Mouse (Mus musculus): Measurements from ENCODE around the gene Pttg1.

Pttg1 gene

GRCm38 (mm10) chr11:43408888-43409287 lies 17.2 kb downstream of the Pttg1 start:
- DNase-seq (ENCODE audit: low spot score), result no peak

GRCm38 (mm10) chr11:43404150-43404807 lies 21.8 kb downstream of the Pttg1 start:
- no peak for DNase-seq (ENCODE audit: low spot score)

DNA sequence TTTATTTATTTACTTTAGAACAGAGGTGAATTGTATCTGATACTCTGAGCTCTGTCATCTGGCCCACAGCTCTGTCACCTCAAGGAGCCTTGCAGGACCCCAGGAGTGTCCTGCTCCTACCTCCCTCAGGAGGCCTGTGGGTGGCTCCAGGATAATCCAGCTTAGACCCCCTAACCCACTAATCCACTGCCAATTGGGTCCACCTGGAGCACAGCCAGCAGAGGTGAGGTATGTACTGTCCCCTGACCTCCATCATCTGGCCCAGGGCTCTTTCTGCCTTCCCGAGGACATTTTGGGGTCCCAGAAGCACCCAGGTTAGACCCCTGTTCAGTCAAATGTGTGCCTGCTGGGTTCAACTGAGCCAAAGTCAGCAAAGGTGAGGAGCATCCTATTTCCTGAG lies 25.9 kb downstream of the Pttg1 start:
- no peak for DNase-seq (ENCODE audit: low spot score)

DNA sequence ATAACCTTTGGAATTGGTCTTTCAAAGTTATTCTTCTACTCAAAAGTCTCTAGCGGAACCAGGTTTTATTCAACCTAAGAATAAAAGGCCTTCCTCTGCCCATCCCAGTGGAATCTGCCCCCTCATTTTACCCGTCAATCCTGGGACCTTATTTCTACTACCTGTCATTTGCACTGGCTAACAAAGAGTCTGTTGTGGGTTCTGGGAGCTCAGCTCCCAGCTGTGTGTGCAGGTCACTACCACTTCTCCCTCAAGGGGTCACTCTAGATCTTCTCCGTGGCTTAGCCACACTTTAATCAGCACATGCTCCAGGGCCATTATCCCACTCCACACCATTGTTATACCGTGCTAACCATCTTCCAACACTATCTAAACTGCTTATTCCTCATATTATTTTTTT lies 26.8 kb downstream of the Pttg1 start:
- peak; percentile 35 for DNase-seq (ENCODE audit: low spot score)

- DNase-seq (ENCODE audit: low spot score), result no peak
Observed at GRCm38 (mm10) chr11:43396672-43397071, 29.4 kb downstream of the Pttg1 start.

DNA sequence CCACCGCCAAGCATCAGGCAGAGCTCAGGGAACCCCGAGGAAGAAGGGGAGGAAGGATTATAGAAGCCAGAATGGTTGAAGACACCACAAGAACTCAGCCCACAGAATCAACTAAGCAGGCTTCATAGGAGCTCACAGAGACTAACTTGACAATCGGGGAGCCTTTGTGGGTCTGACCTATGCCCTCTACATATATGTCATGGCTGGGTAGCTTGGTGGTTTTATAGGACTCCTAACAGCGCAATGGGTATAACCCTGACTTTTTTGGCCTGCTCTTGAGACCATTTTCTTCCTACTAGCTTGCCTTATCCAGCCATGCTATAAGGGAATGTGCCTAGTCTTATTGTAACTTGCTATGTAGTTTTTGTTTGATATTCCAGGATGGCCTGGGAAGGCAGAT lies 29.8 kb downstream of the Pttg1 start:
- no peak for DNase-seq (ENCODE audit: low spot score)

DNA sequence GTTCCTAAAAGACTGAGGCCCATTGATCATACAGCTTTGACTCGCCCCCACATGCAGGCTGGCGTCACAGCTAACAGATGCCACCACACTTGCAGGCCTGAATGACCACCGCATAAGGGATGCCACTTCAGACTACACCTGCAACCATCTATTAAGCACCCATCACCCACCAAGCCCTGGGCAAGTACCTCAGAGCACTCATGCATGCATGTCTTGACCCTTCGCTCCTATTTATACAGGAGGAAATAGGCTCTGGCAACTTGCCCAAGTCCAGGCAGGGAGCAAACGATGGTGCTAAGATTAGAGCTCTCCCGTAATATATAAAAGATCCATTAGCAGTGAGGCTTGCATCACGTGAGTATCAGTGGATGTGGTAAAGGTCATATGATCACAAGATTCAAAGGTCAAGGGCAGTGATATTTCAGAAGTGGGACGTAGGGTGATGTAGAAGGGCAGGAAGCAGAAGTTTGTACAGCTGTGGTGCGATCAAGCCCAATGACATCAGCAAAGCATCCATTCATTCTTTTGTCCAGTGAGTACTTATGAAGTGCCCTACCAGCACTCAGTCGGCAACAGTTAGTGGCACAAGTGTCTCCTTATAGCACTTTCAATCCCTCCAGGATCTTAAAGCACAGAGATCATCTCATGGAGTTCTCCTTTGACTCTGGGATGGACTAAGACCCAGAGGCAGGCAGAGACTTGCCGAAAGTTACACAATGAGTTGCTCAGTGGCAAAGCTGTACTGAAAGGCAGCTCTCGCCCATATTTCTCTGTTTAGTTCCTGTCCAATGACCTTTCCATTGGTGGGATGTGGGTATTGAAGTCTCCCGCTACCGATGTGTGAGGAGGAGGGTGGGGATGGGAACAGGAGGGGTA lies 30.7 kb downstream of the Pttg1 start:
- no peak for DNase-seq (ENCODE audit: low spot score)

DNA sequence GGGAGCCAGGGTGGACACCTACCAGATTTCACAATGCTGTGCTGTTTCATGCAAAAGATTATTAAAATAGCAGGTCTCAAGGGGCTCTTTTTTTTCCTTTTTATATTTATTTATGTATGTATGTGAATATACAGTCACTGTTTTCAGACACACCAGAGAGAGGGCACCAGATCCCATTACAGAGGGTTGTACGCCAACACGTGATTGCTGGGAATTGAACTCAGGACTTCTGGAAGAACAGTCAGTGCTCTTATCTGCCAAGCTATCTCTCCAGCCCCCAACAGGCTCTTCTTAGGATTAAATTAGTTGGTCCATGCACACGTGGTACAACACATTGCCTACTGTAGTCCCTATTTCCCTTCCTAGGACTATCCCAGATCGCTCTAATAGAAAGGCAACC lies 32.7 kb downstream of the Pttg1 start:
- no peak for DNase-seq (ENCODE audit: low spot score)

GRCm38 (mm10) chr11:43392757-43393156 lies 33.3 kb downstream of the Pttg1 start:
- no peak for DNase-seq (ENCODE audit: low spot score)

- no peak for DNase-seq (ENCODE audit: low spot score)
Observed at GRCm38 (mm10) chr11:43389118-43389517, 36.9 kb downstream of the Pttg1 start.

DNA sequence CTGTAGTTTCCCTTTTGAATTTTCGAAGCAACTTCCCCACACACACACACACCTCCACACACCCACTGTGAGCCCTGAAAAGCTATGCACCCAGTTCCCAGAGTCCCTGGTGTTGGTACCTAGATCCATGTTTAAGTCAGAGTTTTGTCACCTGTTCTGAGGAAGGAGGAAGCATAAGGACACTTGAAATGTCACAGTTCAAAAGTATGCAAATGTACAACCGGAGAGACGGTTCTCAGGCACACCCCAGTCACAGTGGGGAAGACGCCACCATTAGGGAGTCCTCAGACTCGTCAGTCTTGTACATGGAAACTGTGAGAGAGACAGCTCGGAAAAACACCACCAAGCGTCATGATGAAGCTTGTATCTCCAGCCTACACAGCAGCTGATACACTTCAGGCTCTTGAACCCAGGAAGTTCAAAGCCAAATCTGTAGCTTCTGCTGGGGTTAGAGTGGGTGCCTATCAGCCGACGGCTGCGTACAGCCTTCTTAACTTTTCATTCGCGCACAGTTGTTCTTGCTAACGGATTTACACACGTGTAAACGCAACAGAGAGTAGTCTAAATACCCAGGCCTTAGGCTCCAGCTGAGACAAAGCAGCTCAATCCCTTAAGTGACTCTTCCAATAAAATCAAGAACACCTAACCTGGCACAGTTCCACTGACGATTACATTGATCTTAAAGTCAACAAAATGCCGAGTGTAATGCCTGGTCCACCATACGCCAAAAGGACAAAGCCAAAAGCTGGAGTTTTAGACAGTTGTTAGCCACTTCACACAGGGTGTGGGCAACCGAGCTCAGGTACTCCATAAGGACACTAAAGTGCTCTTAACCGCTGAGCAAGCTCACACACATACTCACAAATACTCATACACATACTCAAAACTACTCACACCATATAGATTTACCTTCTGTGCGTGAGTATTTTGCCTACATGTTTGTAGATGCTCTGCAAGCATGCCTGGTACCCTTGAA lies 37.6 kb downstream of the Pttg1 start:
- DNase-seq (ENCODE audit: low spot score), result no peak

DNA sequence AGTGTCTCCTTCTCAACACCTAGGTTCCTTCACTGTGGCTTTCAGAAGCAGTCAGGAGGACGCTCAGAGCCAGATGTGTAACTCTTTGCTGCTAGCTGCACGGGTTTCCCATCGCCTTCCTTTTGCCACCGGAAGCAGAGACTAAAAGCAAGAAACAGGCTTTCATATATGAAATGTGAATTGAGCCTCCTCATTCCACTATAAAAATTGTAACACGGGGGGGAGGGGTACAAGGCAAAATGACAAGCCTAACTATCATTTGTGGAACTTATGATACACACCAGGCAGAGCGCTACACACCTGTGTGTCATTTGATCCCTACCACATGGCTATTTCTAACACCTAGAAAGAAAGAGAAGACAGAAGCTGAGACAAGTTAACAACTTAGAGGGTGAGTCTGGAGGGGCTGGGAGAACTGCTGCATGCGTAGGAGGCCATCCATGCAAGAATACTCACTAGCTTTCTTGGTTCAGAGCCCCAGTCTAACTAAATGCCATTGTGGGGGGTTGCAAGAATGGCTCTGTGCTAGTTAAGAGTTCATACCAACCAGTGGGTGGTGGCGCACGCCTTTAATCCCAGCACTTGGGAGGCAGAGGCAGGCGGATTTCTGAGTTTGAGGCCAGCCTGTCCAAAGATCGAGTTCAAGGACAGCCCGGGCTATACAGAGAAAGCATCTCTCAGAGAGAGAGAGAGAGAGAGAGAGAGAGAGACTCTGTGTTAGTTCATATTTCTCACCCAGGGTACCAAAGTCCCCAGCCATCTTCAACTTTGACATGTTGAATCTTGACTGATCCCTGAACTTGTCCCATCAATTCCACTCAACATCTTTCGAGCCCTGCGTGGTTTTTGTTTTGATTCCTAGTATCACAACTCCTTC lies 38.8 kb downstream of the Pttg1 start:
- no peak for DNase-seq (ENCODE audit: low spot score)

DNA sequence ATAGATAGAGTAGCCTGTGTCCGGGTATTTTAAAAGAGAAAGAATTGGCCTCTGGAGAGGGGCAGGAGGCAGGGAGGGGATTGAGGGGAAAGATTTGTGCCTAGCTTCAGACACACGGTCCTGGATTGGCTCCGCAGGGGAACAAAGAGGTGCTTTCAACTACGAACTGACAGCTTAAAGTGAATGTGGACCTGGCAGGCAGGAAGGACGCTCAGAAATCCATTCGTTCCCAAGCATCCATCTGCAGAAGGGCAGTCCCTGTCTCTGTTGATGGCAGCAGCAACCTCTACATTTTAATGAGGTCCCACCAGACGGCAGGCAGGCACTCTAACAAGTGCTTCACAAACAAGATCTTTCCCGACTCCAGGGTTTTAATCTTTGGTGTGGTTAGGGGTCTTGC lies 40.3 kb downstream of the Pttg1 start:
- peak; percentile 42 for DNase-seq (ENCODE audit: low spot score)

- peak; percentile 68 for DNase-seq (ENCODE audit: low spot score)
Observed at GRCm38 (mm10) chr11:43385055-43385649, 40.9 kb downstream of the Pttg1 start.

DNA sequence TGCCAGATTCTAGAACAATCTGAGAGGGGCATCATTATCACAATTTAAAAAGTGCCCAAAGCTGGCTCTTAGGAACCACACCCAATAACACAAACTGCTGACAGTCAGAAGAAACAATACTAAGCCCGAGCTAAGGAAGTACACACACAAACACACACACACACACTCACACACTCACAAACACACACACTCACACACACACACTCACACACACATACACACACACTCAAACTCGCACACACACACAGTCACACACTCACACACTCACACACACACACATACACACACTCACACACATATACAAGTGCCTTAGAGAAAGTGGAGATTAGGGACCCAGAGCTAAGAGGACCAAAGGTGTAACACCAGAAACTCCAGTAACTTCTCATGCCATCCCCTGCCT lies 42.5 kb downstream of the Pttg1 start:
- DNase-seq (ENCODE audit: low spot score), result no peak

DNA sequence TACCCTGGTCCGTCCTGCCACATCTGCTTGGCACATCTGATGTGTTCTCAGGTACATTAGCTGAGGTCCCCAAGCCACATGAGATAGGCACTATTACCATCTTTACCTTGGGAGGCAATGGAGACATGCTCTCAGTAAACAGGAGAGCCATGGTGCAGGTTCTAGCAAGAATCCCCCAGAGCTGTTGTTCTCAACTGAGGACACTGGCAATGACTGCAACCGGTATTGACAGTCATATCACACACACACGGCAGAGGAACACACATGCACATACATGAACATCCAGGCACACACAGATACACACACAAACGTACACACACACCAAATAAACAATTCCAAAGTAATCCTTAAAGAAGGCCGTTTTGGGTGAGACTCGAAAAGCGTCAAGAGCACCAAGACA lies 45.1 kb downstream of the Pttg1 start:
- DNase-seq (ENCODE audit: low spot score), result no peak

GRCm38 (mm10) chr11:43379911-43380485 lies 46.1 kb downstream of the Pttg1 start:
- no peak for DNase-seq (ENCODE audit: low spot score)

DNA sequence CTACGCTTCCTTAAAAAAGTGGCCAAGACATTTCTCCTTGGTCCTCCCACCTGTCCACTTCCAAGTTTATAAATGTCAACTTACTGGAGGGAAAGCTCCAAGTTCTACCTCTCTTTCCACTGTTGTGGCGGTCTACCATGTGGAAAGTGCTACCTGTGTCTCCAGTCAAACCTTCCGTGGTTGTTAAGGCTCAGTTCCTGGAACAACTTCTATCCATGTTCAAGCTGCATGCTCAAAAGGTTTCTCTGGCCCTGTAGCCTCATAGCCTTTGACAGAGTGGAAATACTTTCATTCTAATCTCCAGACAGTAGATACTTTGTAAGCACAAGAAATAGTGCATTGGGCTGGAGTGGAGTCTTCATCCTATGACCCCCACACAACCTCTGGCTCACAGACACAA lies 46.6 kb downstream of the Pttg1 start:
- DNase-seq (ENCODE audit: low spot score), result no peak

DNA sequence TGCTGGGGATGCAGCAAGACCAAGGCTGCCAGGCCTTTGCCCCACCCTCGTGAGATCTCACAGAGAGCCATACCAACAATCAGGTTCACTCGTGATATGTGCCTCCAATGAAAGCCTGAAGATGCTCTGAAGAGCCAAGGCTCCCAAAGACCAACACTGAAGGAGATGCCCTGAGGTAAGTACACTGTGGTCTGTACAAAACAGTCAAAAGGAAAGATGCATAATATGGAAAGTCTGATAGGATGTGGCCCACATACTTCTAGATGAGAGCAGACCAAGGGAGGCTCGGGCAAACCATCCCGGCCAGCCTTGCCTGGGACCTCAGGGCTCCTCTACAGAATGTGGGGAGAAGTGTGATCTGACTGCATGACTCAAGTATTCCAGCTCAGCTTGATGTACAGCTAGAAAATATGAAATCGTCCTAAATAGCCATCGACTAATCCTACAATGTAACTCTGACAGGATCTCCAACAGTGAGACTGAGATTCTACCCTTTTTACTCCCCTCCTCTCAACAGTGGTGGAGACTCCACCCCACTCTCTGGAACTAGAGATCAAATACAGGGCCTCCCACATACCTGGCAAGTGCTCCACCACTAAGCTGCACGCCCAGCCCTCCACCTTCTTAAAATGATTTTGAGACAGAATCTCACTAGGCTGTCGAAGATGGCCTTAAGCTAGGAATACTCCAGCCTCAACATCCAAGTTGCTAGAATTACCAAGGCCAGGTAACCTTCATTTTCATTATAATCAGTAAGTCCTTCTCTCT lies 48.8 kb downstream of the Pttg1 start:
- no peak for DNase-seq (ENCODE audit: low spot score)

DNA sequence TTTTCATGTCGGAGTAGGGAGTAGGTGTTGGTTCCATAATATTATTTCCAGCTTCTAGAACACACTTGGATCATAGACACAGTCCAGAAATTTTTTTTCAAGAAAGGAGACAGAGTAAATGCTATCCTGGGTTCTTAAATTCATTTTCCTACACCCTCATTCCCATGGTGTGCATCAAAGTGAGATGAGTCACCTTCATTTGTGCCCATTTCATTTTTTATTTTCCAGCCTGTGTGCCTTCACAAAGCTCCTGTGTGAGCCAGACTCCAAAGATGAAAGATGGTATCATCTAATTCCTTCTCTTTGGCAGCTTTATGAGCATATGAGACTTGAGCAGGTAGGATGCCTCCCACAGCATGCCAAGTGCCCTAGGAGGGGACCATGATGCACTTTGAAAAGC lies 49.5 kb downstream of the Pttg1 start:
- no peak for DNase-seq (ENCODE audit: low spot score)
